Mouse (Mus musculus) ES-Bruce4 (cell line): ENCODE measurements around the gene Rfxank.

Experiments
- CTCF ChIP-seq: IDR thresholded peaks from one replicate; pipeline ENCODE4 v1.8.1; 2011; ENCODE audit warnings: low read depth, low read length
- EP300 ChIP-seq: IDR thresholded peaks from 2 replicates; pipeline ENCODE4 v1.6.1; 2011; ENCODE audit warnings: low read depth, low read length; ENCODE audit not compliant: insufficient read depth
- POLR2A ChIP-seq: IDR thresholded peaks from one replicate; pipeline ENCODE4 v1.8.1; 2011; ENCODE audit warnings: low read length; ENCODE audit not compliant: insufficient read depth

GRCm38 (mm10) chr8:70136591-70136990 is 2.4 kb downstream of the Rfxank start:
- no peak for TF ChIP-seq CTCF
- no peak for TF ChIP-seq POLR2A
- TF ChIP-seq EP300 = no peak
